Mouse (Mus musculus): ENCODE measurements at regions not wholly inside any gene's neighbourhood (a gene's known extent, or its start where the extent isn't known, plus 50 kb on each side); places are given as distances from the start of the nearest gene placed in this dataset.

DNA sequence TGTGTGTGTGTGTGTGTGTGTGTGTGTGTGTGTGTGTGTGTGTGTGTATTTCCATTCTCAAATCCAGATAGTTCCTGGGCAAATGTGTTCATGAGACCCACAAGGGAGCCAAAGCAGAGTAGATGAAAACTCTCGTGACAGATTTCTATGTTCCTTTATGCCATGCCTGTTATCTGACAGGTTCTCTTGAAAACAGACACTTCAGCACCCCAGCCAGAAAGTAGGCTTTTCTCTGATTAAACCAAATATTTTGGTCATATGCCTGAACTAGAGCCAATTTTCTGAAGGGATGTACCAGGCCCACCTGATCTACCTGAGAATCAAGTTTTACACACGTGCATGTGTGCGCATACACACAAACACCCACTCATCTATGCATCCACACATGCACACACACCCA, 95.5 kb downstream of the Psat1 start:
- DNase-seq (ENCODE audit: low read depth, low spot score): no peak

DNA sequence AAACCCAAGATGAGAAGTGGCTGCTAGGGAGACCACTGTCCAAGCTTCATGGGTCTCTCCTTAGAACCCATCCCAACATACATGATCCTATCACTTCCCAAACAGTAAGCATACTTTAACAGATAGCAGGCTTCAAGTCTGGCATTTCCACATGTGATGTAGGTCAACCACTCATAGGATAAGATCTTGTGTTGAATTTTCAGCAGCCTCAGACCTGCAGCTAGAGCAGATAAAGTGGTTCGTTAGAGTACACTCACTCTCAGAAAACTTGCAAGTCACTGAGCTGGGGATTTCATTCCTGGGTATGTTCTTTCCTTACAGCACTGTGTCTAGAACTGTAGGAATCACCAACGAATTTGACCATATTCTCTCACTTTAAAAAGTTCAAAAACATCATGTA, 96.4 kb downstream of the Psat1 start:
- DNase-seq (ENCODE audit: low read depth, low spot score): no peak

DNA sequence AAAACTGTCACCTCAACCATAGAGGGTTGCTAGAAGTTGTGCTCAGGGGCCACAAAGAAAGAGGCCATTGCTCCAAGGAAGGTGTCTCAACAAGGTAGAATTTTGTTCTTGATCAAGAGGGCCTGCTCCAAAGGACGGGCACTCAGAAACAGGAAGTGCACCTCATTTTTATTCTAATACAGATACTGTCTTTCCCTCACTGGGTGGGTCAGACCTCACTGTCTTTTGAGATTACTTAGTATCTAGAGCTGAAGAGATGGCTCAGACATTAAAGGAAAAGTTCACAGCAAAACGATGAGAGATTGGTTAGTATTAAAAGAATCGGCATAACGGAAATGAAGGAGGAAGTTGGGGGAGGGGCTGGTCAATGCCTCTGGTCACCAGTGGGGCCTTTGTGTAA, 97.9 kb downstream of the Psat1 start:
- DNase-seq (ENCODE audit: low read depth, low spot score): no peak

DNA sequence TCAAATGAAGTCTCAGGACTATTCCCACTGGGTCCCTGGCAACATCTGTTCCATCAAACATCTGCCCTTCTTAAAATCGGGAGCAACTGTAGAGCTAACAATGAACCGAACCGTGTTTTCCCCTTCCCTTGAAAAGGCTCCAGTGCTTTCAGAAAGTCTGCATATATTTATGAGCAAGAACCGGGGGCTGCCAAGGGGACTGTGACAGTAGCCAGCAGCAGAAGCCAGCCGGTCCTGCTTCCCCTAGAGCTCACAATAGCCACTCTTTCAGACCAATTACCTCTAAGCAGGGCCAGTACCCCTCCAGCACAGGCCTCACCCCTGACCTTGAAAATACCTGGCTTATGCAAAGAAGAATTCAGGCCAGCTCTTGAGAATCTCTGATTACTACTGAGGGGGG, 108.8 kb downstream of the Psat1 start:
- DNase-seq (ENCODE audit: low read depth, low spot score): no peak

DNA sequence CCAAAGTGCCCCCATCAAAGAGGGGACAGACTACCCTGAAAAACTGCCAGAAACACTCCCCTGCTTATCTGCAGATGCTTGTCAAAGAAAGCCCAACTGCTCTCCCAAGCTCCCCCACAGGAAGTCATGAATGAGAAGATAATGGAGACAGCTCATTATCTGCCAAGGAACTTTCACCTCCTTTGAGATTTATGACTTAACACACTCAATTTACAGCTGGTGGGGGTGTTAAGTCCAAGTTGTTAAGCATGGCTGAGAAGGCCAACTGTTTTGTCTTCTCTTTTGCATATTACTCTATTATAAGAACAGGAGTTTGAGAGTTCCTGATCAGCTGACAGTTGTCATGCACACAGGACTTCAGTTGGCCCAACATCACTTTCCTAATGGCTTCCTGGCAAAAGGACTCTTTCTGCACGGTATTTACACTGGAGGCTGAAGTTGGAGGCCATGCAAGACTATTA, 109.4 kb downstream of the Psat1 start:
- no peak for DNase-seq (ENCODE audit: low read depth, low spot score)

DNA sequence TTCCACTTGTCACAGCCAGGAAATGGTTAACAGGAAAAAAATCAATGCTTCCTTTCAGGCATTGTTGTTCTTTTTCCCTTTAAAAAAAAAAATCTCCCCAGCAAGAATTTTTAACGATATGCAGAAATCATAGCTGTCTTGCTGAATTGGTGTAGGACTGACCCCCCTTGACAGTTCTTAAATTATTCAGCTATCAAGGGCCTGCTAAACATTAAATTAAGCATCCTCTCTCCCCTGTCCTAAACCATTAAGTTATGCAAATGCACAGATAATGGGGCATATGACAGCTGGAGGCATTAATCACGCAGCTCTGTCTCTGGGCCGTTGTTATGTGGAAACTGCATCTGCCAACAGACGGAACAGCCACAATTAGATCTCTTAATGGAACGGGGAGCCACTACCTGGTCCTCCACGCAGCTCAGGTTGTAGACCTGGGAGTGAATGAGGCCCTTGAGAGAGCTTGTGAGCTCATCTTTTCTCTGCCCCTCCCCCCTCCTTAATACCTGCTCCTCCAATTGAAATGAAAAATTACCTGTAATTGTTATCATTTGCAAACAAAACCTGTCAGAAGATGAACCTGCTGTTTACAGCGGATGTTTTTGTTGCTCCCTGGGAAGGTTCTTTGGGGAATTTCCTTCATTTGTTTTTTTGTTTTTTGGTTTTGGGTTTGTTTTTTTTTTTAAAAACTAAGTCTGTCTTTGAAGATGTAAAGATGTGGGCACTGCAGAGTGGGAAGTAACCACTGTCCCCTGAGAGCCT, 110.0 kb downstream of the Psat1 start:
- peak; percentile 27 for DNase-seq (ENCODE audit: low read depth, low spot score)

DNA sequence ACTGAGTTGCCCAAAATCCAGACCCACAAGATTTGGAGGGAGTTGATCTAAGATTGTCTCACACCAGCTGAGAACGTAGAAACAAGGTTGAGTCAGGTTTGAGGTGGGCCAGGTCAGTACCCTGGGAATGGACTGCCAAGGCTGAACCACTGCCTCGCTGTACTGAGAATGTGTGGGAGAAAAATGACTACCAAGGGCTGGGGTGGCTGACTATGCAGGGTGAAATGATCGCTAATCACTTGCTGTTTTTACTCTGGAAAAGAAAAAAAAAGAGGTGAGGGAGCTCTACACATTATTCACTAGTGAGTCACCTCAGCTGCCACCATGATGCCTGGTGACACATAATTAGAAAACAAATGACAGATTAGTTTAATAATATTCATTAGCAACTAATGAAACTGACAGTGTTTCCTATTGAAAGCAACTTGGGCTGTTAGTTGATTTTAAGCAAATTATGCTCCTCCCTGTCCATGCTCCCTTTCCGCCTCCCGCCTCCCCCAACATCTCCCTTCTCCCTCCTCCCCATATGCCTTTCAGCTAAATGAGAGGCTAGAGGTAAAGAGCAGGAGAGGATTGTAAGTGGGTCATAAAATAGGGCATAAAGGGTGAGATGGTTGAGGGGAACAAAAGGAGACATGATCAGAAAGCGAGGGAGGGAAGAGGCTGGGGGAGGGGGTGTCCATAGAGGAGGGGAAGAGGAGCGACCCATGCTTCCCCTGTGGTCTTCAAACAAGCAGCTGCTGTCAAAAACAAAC, 110.8 kb downstream of the Psat1 start:
- no peak for DNase-seq (ENCODE audit: low read depth, low spot score)

DNA sequence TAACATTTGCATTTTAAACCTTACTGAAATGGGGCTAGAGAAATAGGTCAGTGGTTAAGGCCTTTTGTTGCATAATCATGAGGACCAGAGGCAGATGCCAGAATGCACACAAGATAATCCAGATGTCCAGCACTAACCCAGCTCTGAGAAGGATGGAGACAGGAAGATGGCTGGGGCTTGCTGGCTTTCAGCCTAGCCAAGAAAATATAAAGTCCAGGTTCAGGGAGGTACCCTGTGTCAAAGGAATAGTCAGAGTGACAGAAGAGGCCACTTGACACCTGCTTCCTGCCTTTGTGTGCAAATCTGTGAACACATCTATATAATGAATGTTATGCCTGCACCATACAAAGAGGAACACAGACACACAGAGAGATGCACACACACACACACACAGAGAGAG, 116.8 kb downstream of the Psat1 start:
- DNase-seq (ENCODE audit: low read depth, low spot score): no peak

DNA sequence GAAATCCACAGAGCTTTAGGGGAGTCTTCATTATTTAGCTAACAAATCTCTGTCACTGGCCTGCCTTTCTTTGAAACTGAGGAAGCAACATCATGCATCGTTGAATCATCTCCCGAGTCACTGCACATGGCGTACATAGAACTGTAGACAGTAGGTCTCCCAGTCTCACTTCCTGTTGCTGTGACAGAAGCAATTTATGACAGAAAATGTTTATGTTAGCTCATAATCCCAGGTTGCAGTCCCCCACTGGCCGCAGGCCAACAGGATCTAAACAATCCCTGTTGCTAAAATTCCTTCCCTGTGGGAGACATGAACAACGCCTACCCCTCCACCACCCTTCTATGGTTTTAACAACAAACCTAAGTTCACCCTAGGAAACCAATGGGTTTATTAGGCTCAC, 118.0 kb downstream of the Psat1 start:
- no peak for DNase-seq (ENCODE audit: low read depth, low spot score)

DNA sequence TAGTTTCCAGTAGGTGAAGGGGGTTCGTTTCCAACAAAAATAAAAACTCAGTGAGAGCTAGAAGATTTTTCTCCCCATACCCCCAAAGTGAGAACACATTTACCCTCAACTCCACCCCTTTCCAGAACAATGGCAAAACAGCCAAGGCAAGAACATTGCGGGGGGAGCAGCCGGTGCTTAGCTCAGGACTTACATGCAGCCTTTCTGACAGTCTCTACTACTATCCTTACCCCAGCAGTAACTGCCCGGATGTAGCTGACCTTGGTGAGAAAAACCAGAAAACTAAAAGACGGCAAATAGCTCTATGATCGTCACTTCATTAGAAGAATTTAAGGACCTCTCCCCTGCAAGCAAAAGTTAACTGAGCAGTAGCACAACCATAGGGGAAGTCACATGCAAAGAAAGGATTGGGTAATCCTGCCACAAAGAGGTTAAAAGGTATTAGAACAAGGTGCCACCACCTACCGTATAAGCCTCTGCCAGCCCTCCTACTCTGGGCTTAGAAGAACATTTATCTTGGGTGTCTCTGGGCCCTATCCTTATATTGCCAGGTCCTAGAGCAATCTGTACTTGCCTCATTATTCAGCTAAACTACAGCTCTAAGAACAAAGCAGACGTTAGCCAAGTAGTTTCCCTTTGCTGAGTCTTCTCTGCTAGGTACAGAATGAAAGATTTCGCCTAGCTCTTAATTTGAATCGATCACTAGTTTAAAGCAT, 119.0 kb downstream of the Psat1 start:
- no peak for DNase-seq (ENCODE audit: low read depth, low spot score)

DNA sequence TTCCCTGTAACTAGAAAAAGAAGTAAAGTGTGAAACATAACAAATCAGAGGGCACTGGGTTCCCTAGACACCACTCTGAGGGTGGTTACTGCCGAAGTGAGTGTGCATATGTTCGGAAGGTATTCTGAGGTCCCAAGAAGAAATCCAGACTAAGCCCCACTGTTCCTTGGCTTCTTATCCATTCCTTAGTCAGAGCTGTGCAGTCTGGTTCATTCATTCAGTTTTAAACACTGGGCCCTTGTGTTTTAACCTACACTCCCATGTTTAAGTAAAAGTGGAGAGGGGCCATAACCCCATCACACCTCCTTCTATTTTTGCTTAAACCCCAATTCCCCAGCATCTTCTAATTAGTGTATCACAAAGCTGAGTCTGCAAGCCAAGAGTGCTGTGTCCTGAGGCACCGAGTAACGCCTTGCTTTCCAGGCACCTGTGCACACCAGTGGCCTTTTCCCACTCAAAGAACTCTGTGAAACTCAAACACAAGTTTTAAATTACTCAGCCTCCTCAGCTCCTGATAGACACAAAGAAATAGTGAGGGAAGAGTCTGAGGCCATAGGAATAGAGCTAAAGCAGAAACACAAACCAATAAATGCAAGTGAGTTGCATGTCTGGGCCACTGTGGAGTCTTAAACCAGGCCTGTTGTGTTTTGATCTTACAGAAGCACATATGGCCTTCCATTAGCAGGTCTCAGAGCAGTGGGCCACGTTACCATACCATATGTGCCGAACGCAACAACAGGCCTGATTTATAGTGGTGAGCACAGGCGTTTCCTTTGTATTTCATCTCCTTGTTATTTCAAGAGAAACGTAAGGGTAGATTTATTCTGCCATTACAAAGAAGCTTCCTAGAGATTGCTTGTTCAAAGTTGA, 119.8 kb downstream of the Psat1 start:
- no peak for DNase-seq (ENCODE audit: low read depth, low spot score)

DNA sequence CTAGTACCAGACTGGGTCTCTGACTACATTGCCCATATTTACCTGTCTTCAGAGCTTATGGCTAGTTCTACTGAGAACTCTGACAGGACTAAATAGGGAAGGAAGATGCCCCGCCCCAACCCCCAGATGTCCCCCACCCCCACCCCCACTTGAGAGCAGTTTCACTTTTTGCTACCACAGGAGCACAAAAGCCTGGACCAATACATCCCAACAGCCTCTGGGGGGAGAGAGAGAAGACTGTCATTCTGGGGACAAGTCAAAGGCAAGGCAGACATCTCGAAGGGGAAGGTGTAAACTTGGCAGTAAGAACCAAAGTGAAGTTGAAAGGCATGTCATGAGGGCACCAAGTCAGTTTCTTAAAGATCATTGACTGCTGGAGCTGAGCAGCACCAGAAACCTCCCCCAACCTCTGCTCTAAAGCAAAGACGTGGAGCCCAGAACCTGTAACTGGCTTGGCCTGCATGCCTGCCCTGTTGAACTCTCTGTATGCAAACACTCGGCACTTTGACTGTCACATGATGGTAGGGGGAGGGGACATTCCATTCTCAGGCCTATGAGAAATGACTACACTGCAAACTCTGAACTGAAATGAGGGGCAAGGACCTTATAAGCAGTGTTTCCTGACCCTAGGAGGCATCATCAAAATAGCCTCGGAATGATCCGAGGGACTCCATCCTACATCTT, 123.3 kb downstream of the Psat1 start:
- no peak for DNase-seq (ENCODE audit: low read depth, low spot score)

DNA sequence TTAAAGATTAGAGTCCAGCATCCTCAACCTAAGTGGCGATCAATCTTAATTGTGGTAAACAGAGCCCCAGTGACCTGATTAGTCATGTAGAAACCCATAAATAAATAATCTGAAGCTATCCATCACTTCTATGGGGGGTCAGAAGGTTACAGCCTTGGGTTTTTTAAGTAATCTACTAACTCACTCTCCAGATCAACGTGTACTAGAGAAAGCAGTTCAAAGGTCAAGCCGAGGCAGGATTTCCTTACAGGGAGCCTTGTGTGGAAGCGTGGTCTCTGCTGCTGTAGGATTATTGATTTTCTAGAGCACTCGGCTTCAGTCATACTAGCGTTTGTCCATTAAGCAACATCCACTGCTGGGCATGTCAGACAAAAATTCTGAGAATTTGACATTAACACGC, 127.1 kb downstream of the Psat1 start:
- no peak for DNase-seq (ENCODE audit: low read depth, low spot score)

DNA sequence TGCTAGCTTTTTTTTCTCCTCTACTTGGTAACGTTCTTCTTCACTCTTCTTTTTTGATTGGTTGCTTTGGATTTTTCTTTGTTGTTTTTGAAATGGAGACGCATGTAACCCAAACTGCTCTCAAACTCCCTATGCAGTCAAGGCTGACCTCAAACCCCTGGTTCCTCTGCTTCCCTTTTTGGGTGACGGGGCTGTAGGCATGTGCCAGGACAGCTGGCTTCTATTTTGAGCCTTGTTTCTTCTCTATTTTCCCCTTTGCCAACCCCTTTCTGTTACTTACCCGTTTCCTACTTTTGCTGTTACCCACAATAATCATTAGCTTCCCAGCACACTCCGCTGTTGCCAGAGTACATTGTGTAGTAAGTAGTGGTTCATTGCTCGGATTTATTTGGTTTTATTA, 132.0 kb downstream of the Psat1 start:
- no peak for DNase-seq (ENCODE audit: low read depth, low spot score)

DNA sequence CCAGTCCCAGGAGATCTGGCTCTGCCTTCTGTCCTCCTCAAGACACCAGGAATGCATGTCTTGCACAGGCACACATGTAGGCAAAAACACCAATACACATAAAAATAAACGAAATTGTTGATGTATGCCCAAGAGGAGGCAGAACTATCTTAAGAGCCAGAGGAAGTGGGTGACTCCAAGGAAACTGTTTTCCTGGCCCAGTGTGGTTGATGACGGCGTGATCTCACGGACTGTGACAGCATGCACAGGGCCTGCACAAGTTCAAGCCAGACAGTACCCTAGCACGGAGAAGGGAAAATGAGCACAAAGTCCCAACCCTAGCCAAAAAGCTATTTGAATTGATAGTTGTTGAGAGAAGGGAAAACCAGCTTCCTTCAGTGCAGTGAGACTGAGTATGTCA, 138.1 kb downstream of the Psat1 start:
- no peak for DNase-seq (ENCODE audit: low read depth, low spot score)

DNA sequence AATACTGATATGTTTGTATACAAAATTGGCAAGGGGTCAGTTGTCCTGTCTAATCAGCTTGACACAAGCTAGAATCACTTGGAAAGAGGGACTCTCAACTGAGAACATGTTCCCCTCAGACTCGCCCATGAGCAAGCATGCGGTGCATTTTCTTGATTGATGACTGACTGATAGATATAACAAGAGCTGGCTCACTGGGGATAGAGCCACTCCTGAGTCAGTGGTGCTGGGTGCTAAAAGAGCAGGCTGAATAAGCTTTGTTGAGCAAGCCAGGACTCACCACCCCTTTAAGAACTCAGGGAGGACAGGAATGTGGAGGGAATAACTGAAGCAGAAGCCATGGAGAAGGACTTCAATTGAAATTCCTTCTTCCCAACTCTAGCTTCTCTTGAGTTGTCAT, 139.5 kb downstream of the Psat1 start:
- DNase-seq (ENCODE audit: low read depth, low spot score): no peak

DNA sequence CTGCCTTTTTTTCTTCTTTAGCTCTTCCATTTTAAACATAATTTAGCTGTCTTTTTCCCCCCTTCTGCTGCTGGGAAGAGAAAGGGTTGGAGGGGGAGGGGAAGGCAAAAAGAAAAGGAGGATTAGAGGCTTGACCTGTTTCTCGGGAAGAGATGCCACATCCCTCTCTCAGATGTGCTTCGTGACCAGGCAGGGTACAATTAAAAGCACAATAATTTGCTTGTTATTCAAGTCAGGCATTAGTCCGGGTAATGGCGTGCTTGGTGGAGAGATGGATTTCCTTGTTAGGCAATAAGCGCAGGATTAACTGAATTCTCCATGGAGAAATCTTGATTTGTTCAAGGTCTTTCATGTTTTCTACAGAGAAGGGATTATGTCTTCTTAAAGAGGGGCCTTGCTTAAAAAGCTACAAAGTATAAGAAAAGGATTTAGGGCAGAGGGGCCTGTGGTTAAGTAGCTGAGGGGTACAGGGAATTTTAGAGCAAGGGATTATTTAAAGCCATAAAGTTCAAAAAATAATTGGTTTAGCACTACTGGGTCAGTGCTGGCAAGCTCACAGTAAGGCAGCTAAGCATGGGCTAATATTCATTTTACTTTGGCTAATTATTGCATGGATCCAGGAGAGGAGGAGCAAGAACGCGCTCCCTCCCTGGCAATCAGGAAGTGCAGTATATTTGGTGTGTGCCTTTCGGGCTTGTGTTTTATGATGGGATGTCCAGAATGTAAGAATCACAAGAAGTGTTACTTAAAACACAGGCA, 143.8 kb downstream of the Psat1 start:
- DNase-seq (ENCODE audit: low read depth, low spot score): peak; percentile 35

DNA sequence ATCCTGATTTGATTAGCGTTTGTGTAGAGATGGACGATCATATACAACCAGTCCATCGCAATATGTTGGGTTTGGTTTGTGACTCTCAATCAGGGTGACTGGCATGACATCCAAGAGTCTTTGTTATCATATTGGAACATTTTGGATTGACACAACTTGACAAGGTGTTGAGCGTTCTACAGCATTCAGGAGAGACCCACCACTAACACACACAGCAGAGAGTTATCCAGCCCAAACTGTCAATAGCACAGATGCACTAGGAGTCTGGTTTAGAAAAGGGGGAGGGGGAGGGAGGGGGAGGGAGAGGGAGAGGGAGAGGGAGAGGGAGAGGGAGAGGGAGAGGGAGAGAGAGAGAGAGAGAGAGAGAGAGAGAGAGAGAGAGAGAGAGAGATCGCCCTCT, 144.5 kb downstream of the Psat1 start:
- no peak for DNase-seq (ENCODE audit: low read depth, low spot score)

DNA sequence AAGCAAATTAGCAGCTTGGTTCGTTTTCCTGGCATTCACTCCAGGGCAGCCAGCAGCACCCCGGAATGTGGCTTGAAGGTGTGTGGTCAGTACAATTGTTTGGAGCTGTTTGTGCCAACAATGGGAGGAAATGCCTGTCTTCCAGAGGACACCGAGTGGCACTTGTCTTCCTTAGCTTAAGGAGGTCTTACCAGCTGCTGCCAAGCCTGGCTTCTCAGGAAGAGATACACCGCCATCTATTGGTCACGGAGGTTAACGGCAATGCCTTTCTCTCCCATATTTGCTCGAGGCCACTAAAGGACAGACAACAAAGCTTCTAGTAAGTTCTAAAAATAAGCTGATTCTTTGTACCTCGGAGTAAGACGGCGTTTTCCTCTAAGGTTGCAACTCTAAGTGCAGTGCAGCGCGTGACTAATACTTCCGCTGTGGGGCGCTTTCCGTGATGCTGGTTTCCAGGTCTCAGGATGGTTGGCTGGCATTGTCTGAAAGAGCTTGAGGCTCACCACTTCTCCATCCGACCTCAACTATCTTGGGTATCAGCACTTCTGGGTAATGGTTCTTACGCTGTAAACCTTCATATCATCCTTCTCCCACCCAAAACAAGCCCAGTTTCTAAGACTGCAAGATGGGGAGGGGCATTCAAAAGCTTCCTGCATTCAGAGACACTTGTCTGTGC, 145.2 kb downstream of the Psat1 start:
- peak; percentile 77 for DNase-seq (ENCODE audit: low read depth, low spot score)
